Mouse (Mus musculus) forebrain, embryonic 11.5 days (tissue): ENCODE results near the gene Crbn. TPM values are rescaled to one million over a fixed set of nuclear protein-coding genes. Genes with fewer than 3 reads are reported as not detected.

ENCODE experiments used
- ATAC-seq: fragments of 200-750 bp; cut with Nextera tagmentation; replicated peaks from 2 replicates; pipeline ENCODE4 v1.8.0; 2017; ENCODE audit warnings: moderate TSS enrichment; ENCODE audit not compliant: low FRiP score
- DNase-seq: peaks from one replicate; pipeline ENCODE4 v3.0.0-alpha.2; 2017; ENCODE audit warnings: low spot score
- H3K27ac ChIP-seq: fragments of 300-500 bp; sonication (generic); 2 replicates; pipeline ENCODE4 v1.5.1; 2014; ENCODE audit warnings: low read depth, low read length
- H3K27me3 ChIP-seq: fragments of 300-500 bp; sonication (generic); 2 replicates; pipeline ENCODE4 v1.6.1; 2014; ENCODE audit warnings: mild to moderate bottlenecking, low read length, mixed read lengths; ENCODE audit not compliant: control insufficient read depth, insufficient read depth
- H3K36me3 ChIP-seq: fragments of 300-500 bp; sonication (generic); 2 replicates; pipeline ENCODE4 v1.6.1; 2014; ENCODE audit warnings: mild to moderate bottlenecking, low read length, moderate library complexity, mixed read lengths; ENCODE audit not compliant: control insufficient read depth, insufficient read depth
- H3K4me1 ChIP-seq: fragments of 300-500 bp; sonication (generic); replicated peaks from 2 replicates; pipeline ENCODE4 v1.6.1; 2014; ENCODE audit warnings: low read length, mixed read lengths; ENCODE audit not compliant: control insufficient read depth, insufficient read depth
- H3K4me2 ChIP-seq: fragments of 300-500 bp; sonication (generic); 2 replicates; pipeline ENCODE4 v1.6.1; 2014; ENCODE audit warnings: low read depth, mild to moderate bottlenecking, low read length, moderate library complexity, mixed read lengths; ENCODE audit not compliant: severe bottlenecking
- H3K4me3 ChIP-seq: fragments of 300-500 bp; sonication (generic); 2 replicates; pipeline ENCODE4 v1.5.1; 2014; ENCODE audit warnings: low read depth, low read length
- H3K9ac ChIP-seq: fragments of 300-500 bp; sonication (generic); 2 replicates; pipeline ENCODE4 v1.6.1; 2014; ENCODE audit warnings: low read length
- H3K9me3 ChIP-seq: fragments of 300-500 bp; sonication (generic); 2 replicates; pipeline ENCODE4 v1.6.1; 2016; ENCODE audit warnings: low read length, mixed read lengths; ENCODE audit not compliant: control insufficient read depth
- WGBS: fragments of 180-500 bp; shearing (Covaris S2); extraction: QIAGEN DNeasy Blood & Tissue Kit; methylation state at CpG from one replicate; pipeline ENCODE4 v1.1.7; 2014; 5-methylcytosine and 5-hydroxymethylcytosine counted together
- polyA plus RNA-seq: library from polyadenylated mRNA; unstranded; fragments of >200 nt; fragmentation: Nextera tagmentation; extraction: Ambion mirVana; gene quantifications from 2 replicates; pipeline ENCODE4 v1.2.1, GENCODE M21; 2014

Gene Crbn
- polyA plus RNA-seq, 1 experiment from 2014 or later, result 47.4 TPM

GRCm38 (mm10) chr6:106750291-106750690, 49.6 kb downstream of the Crbn start:
- no peak overlapping the region for H3K4me3 ChIP-seq
- no peaks in the 10 kb centered on the region for H3K27me3 ChIP-seq
- H3K9me3 ChIP-seq, result no peaks in the 10 kb centered on the region
- H3K36me3 ChIP-seq, result no peaks in the 10 kb centered on the region
- no peak for ATAC-seq
- no peak overlapping the region for H3K4me2 ChIP-seq
- whole genome bisulfite sequencing, result 89% methylated on average over 7 of the region's 7 CpGs
- no peak overlapping the region for H3K27ac ChIP-seq
- H3K9ac ChIP-seq, result no peak overlapping the region
- DNase-seq, result no peak
- no peaks in the 10 kb centered on the region for H3K4me1 ChIP-seq

GRCm38 (mm10) chr6:106748887-106749388, 50.9 kb downstream of the Crbn start, which contains the start of gene Il5ra:
TSS of gene Il5ra (minus strand) at chr6:106749037.
- no peak within 1 kb of the TSS for H3K4me3 ChIP-seq
- ATAC-seq (no peak), DNase-seq (no peak)
- no peak within 1 kb of the TSS for H3K27ac ChIP-seq
- H3K9ac ChIP-seq, result no peak within 1 kb of the TSS
- no peaks in the 10 kb centered on the region for H3K27me3 ChIP-seq
- H3K36me3 ChIP-seq, result no peaks in the 10 kb centered on the region
- no peaks in the 10 kb centered on the region for H3K4me1 ChIP-seq
- H3K9me3 ChIP-seq, result no peaks in the 10 kb centered on the region
- 83% methylated on average over 6 of the region's 6 CpGs for WGBS
- no peak within 1 kb of the TSS for H3K4me2 ChIP-seq

- ATAC-seq (no peak), DNase-seq (no peak)
- H3K4me3 ChIP-seq, result no peak overlapping the region
- H3K27me3 ChIP-seq, result no peaks in the 10 kb centered on the region
- no peak overlapping the region for H3K27ac ChIP-seq
- no peaks in the 10 kb centered on the region for H3K4me1 ChIP-seq
- H3K9ac ChIP-seq, result no peak overlapping the region
- H3K9me3 ChIP-seq, result no peaks in the 10 kb centered on the region
- no peaks in the 10 kb centered on the region for H3K36me3 ChIP-seq
- H3K4me2 ChIP-seq, result no peak overlapping the region
- WGBS, result 77% methylated on average over 3 of the region's 3 CpGs
Measured at GRCm38 (mm10) chr6:106747804-106748203, 52.1 kb downstream of the Crbn start.

- Histone ChIP-seq H3K4me1 (no peaks in the 10 kb centered on the region), H3K4me3 (no peak overlapping the region), H3K9me3 (no peaks in the 10 kb centered on the region), H3K27ac (no peak overlapping the region), H3K9ac (no peak overlapping the region), H3K4me2 (no peak overlapping the region), H3K27me3 (no peaks in the 10 kb centered on the region), H3K36me3 (no peaks in the 10 kb centered on the region)
- DNase-seq (no peak), ATAC-seq (no peak)
- WGBS, result 94% methylated on average over 5 of the region's 5 CpGs
Measured at GRCm38 (mm10) chr6:106747251-106747650, 52.6 kb downstream of the Crbn start.

- DNase-seq, result no peak
- 85% methylated on average over 7 of the region's 7 CpGs for WGBS
- no peaks in the 10 kb centered on the region for H3K27me3 ChIP-seq
- H3K4me1 ChIP-seq, result no peaks in the 10 kb centered on the region
- no peaks in the 10 kb centered on the region for H3K9me3 ChIP-seq
- no peaks in the 10 kb centered on the region for H3K36me3 ChIP-seq
- no peak overlapping the region for H3K4me3 ChIP-seq
- H3K4me2 ChIP-seq, result no peak overlapping the region
- no peak overlapping the region for H3K9ac ChIP-seq
- no peak overlapping the region for H3K27ac ChIP-seq
- no peak for ATAC-seq
Measured at GRCm38 (mm10) chr6:106745673-106746394, 54.0 kb downstream of the Crbn start.

- H3K4me1 ChIP-seq, result no peaks in the 10 kb centered on the region
- DNase-seq (no peak), ATAC-seq (no peak)
- no peaks in the 10 kb centered on the region for H3K27me3 ChIP-seq
- no peaks in the 10 kb centered on the region for H3K9me3 ChIP-seq
- H3K9ac ChIP-seq, result no peak overlapping the region
- no peak overlapping the region for H3K4me2 ChIP-seq
- H3K4me3 ChIP-seq, result no peak overlapping the region
- 79% methylated on average over 7 of the region's 7 CpGs for WGBS
- no peaks in the 10 kb centered on the region for H3K36me3 ChIP-seq
- no peak overlapping the region for H3K27ac ChIP-seq
Measured at GRCm38 (mm10) chr6:106743556-106744233, 56.2 kb downstream of the Crbn start.

- Histone ChIP-seq H3K4me3 (no peak overlapping the region), H3K9me3 (no peaks in the 10 kb centered on the region), H3K36me3 (no peaks in the 10 kb centered on the region), H3K9ac (no peak overlapping the region), H3K4me2 (no peak overlapping the region), H3K4me1 (no peaks in the 10 kb centered on the region), H3K27ac (no peak overlapping the region), H3K27me3 (no peaks in the 10 kb centered on the region)
- ATAC-seq, result no peak
- no peak for DNase-seq
- 88% methylated on average over 1 of the region's 1 CpGs for WGBS
Measured at GRCm38 (mm10) chr6:106740244-106740825, 59.5 kb downstream of the Crbn start.

- 79% methylated on average over 3 of the region's 3 CpGs for WGBS
- Histone ChIP-seq H3K27ac (no peak overlapping the region), H3K4me2 (no peak overlapping the region), H3K4me1 (no peaks in the 10 kb centered on the region), H3K4me3 (no peak overlapping the region), H3K36me3 (no peaks in the 10 kb centered on the region), H3K27me3 (no peaks in the 10 kb centered on the region), H3K9ac (no peak overlapping the region), H3K9me3 (no peaks in the 10 kb centered on the region)
- DNase-seq, result no peak
- no peak for ATAC-seq
Measured at GRCm38 (mm10) chr6:106738229-106738628, 61.6 kb downstream of the Crbn start.
